Mouse (Mus musculus): ENCODE measurements at regions not wholly inside any gene's neighbourhood (a gene's known extent, or its start where the extent isn't known, plus 50 kb on each side); places are given as distances from the start of the nearest gene placed in this dataset.
A peak's percentile ranks its signal among the peaks of the same experiment; 100 is the strongest.

DNA sequence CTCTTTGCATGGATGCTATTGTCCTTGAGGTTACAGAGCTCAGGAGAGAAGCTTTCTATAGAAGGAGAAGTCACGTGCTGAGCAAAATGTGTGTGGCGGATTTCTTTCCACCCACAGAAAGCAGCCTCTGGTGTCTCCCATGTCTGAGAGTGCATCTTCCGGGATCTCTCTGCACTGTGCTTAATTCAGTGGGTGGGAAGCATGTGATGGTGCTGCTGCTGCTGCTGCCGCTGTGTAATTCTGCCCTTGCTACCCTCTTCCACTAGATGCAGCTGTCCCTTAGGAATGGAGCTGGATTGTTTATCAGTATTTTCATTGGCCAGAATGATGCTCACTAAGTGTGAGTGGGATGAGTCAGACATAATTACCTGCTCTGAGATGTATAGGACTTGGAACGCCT is 416.2 kb upstream of the 4930412O13Rik start:
- Histone ChIP-seq H3K4me3 (replicated peaks; ENCODE audit: low read depth, low read length) (no peak overlapping the region), H3K9ac (ENCODE audit: low read depth, low read length) (no peak overlapping the region), H3K36me3 (ENCODE audit: insufficient read depth, low read length) (no peaks in the 10 kb centered on the region), H3K27me3 (ENCODE audit: insufficient read depth, low read length) (no peaks in the 10 kb centered on the region), H3K4me1 (replicated peaks; ENCODE audit: insufficient read depth, low read length) (no peaks in the 10 kb centered on the region), H3K4me2 (ENCODE audit: low read length) (no peak overlapping the region), H3K9me3 (replicated peaks; ENCODE audit: low read length) (no peaks in the 10 kb centered on the region), H3K27ac (no peak overlapping the region)
- TF ChIP-seq CTCF (IDR thresholded peaks at IDR 0.05; ENCODE audit: low read depth): peak; percentile 46
- DNase-seq (ENCODE audit: low spot score): peak; percentile 35
- no peak; the same call in 1 of the 2 replicates for ATAC-seq (replicated peaks; ENCODE audit: low FRiP score, low read depth)
- 45% methylated on average over 5 of the region's 5 CpGs for WGBS

DNA sequence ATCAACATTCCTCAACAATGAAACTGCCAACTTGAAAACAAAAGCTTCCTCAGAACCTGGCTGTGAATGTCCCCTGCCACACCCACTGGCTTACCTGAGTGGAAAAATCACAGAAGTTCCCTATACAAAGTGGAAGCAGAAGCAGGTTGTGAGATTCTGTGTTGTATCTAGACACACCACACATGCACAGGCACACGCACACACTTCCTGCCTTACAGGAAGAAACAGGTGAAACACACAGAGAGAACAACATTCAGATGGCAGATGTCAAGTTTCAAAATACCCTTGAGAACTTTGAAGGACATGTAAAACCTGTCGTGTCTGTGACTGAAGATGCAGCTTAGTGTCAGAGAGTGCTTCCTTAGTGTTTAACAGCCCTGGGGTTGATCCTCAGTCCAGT is 413.5 kb upstream of the 4930412O13Rik start:
- Histone ChIP-seq H3K4me2 (ENCODE audit: low read length) (no peak overlapping the region), H3K27me3 (ENCODE audit: insufficient read depth, low read length) (no peaks in the 10 kb centered on the region), H3K4me3 (replicated peaks; ENCODE audit: low read depth, low read length) (no peak overlapping the region), H3K36me3 (ENCODE audit: insufficient read depth, low read length) (no peaks in the 10 kb centered on the region), H3K27ac (no peak overlapping the region), H3K9me3 (replicated peaks; ENCODE audit: low read length) (no peaks in the 10 kb centered on the region), H3K9ac (ENCODE audit: low read depth, low read length) (no peak overlapping the region), H3K4me1 (replicated peaks; ENCODE audit: insufficient read depth, low read length) (no peaks in the 10 kb centered on the region)
- DNase-seq (ENCODE audit: low spot score) (no peak), ATAC-seq (replicated peaks; ENCODE audit: low FRiP score, low read depth) (no peak)
- no peak for TF ChIP-seq CTCF (IDR thresholded peaks at IDR 0.05; ENCODE audit: low read depth)
- 86% methylated on average over 2 of the region's 2 CpGs for WGBS

DNA sequence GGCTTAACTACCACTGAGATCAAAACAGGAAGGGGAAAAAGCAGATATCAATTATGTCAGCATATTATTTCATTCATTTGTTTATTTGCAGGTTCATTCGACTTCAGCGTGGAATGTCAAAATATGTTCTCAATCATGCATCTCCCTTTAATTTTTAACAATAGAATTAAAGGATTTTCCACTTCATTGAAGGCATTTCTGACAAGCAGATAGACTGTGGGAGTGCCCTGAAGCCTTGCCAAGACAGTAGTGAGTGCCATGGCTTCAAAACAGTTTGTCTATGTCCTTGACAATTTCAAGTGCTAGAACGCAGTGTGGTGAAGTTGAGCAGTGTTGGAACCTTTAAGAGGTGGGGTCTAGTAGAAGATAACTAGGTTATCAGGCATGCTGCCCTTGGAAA is 412.4 kb upstream of the 4930412O13Rik start:
- Histone ChIP-seq H3K27me3 (ENCODE audit: insufficient read depth, low read length) (no peaks in the 10 kb centered on the region), H3K36me3 (ENCODE audit: insufficient read depth, low read length) (no peaks in the 10 kb centered on the region), H3K9ac (ENCODE audit: low read depth, low read length) (no peak overlapping the region), H3K27ac (no peak overlapping the region), H3K9me3 (replicated peaks; ENCODE audit: low read length) (no peaks in the 10 kb centered on the region), H3K4me3 (replicated peaks; ENCODE audit: low read depth, low read length) (no peak overlapping the region), H3K4me2 (ENCODE audit: low read length) (no peak overlapping the region), H3K4me1 (replicated peaks; ENCODE audit: insufficient read depth, low read length) (no peaks in the 10 kb centered on the region)
- DNase-seq (ENCODE audit: low spot score) (no peak), ATAC-seq (replicated peaks; ENCODE audit: low FRiP score, low read depth) (no peak)
- no peak for TF ChIP-seq CTCF (IDR thresholded peaks at IDR 0.05; ENCODE audit: low read depth)
- WGBS: 58% methylated on average over 3 of the region's 3 CpGs

- H3K4me2 ChIP-seq (ENCODE audit: low read length): no peak overlapping the region
- H3K4me1 ChIP-seq (replicated peaks; ENCODE audit: insufficient read depth, low read length): no peaks in the 10 kb centered on the region
- no peak overlapping the region for H3K9ac ChIP-seq (ENCODE audit: low read depth, low read length)
- H3K4me3 ChIP-seq (replicated peaks; ENCODE audit: low read depth, low read length): no peak overlapping the region
- no peaks in the 10 kb centered on the region for H3K27me3 ChIP-seq (ENCODE audit: insufficient read depth, low read length)
- H3K36me3 ChIP-seq (ENCODE audit: insufficient read depth, low read length): no peaks in the 10 kb centered on the region
- TF ChIP-seq CTCF (IDR thresholded peaks at IDR 0.05; ENCODE audit: low read depth): no peak
- no peaks in the 10 kb centered on the region for H3K9me3 ChIP-seq (replicated peaks; ENCODE audit: low read length)
- DNase-seq (ENCODE audit: low spot score): no peak
- 66% methylated on average over 7 of the region's 7 CpGs for WGBS
- ATAC-seq (replicated peaks; ENCODE audit: low FRiP score, low read depth): no peak
- no peak overlapping the region for H3K27ac ChIP-seq
Measured at GRCm38 (mm10) chr2:9481678-9482345, 399.2 kb upstream of the 4930412O13Rik start.

GRCm38 (mm10) chr2:9487381-9487914 is 393.6 kb upstream of the 4930412O13Rik start:
- 74% methylated on average over 7 of the region's 7 CpGs for WGBS
- Histone ChIP-seq H3K4me1 (replicated peaks; ENCODE audit: insufficient read depth, low read length) (no peaks in the 10 kb centered on the region), H3K4me3 (replicated peaks; ENCODE audit: low read depth, low read length) (no peak overlapping the region), H3K27me3 (ENCODE audit: insufficient read depth, low read length) (no peaks in the 10 kb centered on the region), H3K9me3 (replicated peaks; ENCODE audit: low read length) (no peaks in the 10 kb centered on the region), H3K9ac (ENCODE audit: low read depth, low read length) (no peak overlapping the region), H3K4me2 (ENCODE audit: low read length) (no peak overlapping the region), H3K27ac (no peak overlapping the region), H3K36me3 (ENCODE audit: insufficient read depth, low read length) (no peaks in the 10 kb centered on the region)
- ATAC-seq (replicated peaks; ENCODE audit: low FRiP score, low read depth): no peak
- DNase-seq (ENCODE audit: low spot score): no peak
- TF ChIP-seq CTCF (IDR thresholded peaks at IDR 0.05; ENCODE audit: low read depth): no peak

GRCm38 (mm10) chr2:9493606-9494145 is 387.4 kb upstream of the 4930412O13Rik start:
- TF ChIP-seq CTCF (IDR thresholded peaks at IDR 0.05; ENCODE audit: low read depth): no peak
- peak; percentile 29 for DNase-seq (ENCODE audit: low spot score)
- Histone ChIP-seq H3K27ac (no peak overlapping the region), H3K9ac (ENCODE audit: low read depth, low read length) (no peak overlapping the region), H3K4me1 (replicated peaks; ENCODE audit: insufficient read depth, low read length) (no peaks in the 10 kb centered on the region), H3K27me3 (ENCODE audit: insufficient read depth, low read length) (no peaks in the 10 kb centered on the region), H3K4me2 (ENCODE audit: low read length) (no peak overlapping the region), H3K4me3 (replicated peaks; ENCODE audit: low read depth, low read length) (no peak overlapping the region), H3K36me3 (ENCODE audit: insufficient read depth, low read length) (no peaks in the 10 kb centered on the region), H3K9me3 (replicated peaks; ENCODE audit: low read length) (no peaks in the 10 kb centered on the region)
- WGBS: 36% methylated on average over 6 of the region's 6 CpGs
- no peak for ATAC-seq (replicated peaks; ENCODE audit: low FRiP score, low read depth)

All from kidney, postnatal 0 days (tissue).